13 mouse cellular contexts compared by ENCODE assay signal in genomic region chr9:56882283-56882682, GRCm38 (mm10). TPM values are rescaled to one million over a fixed set of nuclear protein-coding genes. Genes with fewer than 3 reads are reported as not detected.
DNase-seq lines count a peak whose midpoint lies in the region; ATAC-seq and TF ChIP-seq lines count a peak whose summit lies in the region.
"Had no signal": no experiment of that assay in that cellular context is flagged by ENCODE, and none has a peak within 500 bp of the region (broad histone marks: within the 10 kb centered on the region; RNA-seq: fewer than 3 reads in every experiment).

No protein-coding gene starts in this region.

- DNase-seq in heart, postnatal 36 days = no peak
- DNase-seq in lung, postnatal 0 days (ENCODE audit: low spot score) = no peak
- no peak for DNase-seq in stomach, postnatal 0 days (ENCODE audit: low spot score)
- no peak for DNase-seq in T-cell, adult 2 months (ENCODE audit: low spot score)
- DNase-seq: cerebellum, adult 9-11 months; kidney, adult 8-10 months; spleen, adult 18-20 months had no signal

- H3K4me3 ChIP-seq in heart, embryonic 15.5 days = no peak overlapping the region
- H3K4me3 ChIP-seq in lung, embryonic 16.5 days (ENCODE audit: low read length) = no peak overlapping the region
- H3K4me3 ChIP-seq in lung, postnatal 0 days (ENCODE audit: low read depth, low read length) = no peak overlapping the region
- no peak overlapping the region for H3K4me3 ChIP-seq in hindbrain, embryonic 16.5 days (ENCODE audit: low read length)
- H3K4me3 ChIP-seq in stomach, postnatal 0 days (ENCODE audit: low read depth, low read length) = no peak overlapping the region

- peak overlapping the region; percentile 73 for H3K27ac ChIP-seq in heart, embryonic 15.5 days
- peak overlapping the region; percentile 50 for H3K27ac ChIP-seq in lung, embryonic 16.5 days (ENCODE audit: low read length)
- H3K27ac ChIP-seq in lung, postnatal 0 days (ENCODE audit: low read length) = no peak overlapping the region; the same call in 1 of the 2 replicates
- peak overlapping the region; percentile 12; the same call in 1 of the 2 replicates for H3K27ac ChIP-seq in hindbrain, embryonic 16.5 days (ENCODE audit: low read depth, low read length)
- 0 out of 2 replicates have a peak overlapping the region, but pooled peaks have one; percentile 53 for H3K27ac ChIP-seq in stomach, postnatal 0 days (replicated peaks)

- H3K27me3 ChIP-seq in heart, embryonic 15.5 days = no peaks in the 10 kb centered on the region
- H3K27me3 ChIP-seq in lung, embryonic 16.5 days (ENCODE audit: control insufficient read depth, insufficient read depth, low read depth, low read length) = no peaks in the 10 kb centered on the region
- H3K27me3 ChIP-seq in lung, postnatal 0 days (replicated peaks; ENCODE audit: insufficient read depth, low read length) = no peaks in the 10 kb centered on the region
- no peaks in the 10 kb centered on the region for H3K27me3 ChIP-seq in hindbrain, embryonic 16.5 days (replicated peaks; ENCODE audit: control insufficient read depth, insufficient read depth, low read length)
- H3K27me3 ChIP-seq in stomach, postnatal 0 days (ENCODE audit: control insufficient read depth, insufficient read depth, low read length) = no peaks in the 10 kb centered on the region

- no peaks in the 10 kb centered on the region for H3K9me3 ChIP-seq in heart, embryonic 15.5 days (replicated peaks)
- no peaks in the 10 kb centered on the region for H3K9me3 ChIP-seq in lung, embryonic 16.5 days (ENCODE audit: control insufficient read depth, low read length)
- H3K9me3 ChIP-seq in lung, postnatal 0 days (ENCODE audit: low read length) = no peaks in the 10 kb centered on the region
- H3K9me3 ChIP-seq in hindbrain, embryonic 16.5 days (ENCODE audit: control insufficient read depth, low read length) = no peaks in the 10 kb centered on the region
- no peaks in the 10 kb centered on the region for H3K9me3 ChIP-seq in stomach, postnatal 0 days (ENCODE audit: control insufficient read depth, low read length)

- no peak for ATAC-seq in heart, embryonic 15.5 days (replicated peaks; ENCODE audit: insufficient number of reproducible peaks, insufficient read depth, low FRiP score, low read depth)
- ATAC-seq in lung, embryonic 16.5 days (ENCODE audit: low read depth) = no peak
- no peak for ATAC-seq in lung, postnatal 0 days
- ATAC-seq in hindbrain, embryonic 16.5 days = no peak
- ATAC-seq in stomach, postnatal 0 days (ENCODE audit: low FRiP score, low TSS enrichment) = no peak

- no peak overlapping the region for H3K9ac ChIP-seq in heart, embryonic 15.5 days
- no peak overlapping the region for H3K9ac ChIP-seq in lung, embryonic 16.5 days (ENCODE audit: low read length)
- no peak overlapping the region for H3K9ac ChIP-seq in lung, postnatal 0 days (replicated peaks; ENCODE audit: low read depth)
- no peak overlapping the region; the same call in 1 of the 2 replicates for H3K9ac ChIP-seq in hindbrain, embryonic 16.5 days (ENCODE audit: low read depth, low read length)
- H3K9ac ChIP-seq in stomach, postnatal 0 days (ENCODE audit: low read length) = no peak overlapping the region

- TF ChIP-seq EP300 in lung, postnatal 0 days (IDR thresholded peaks at IDR 0.05) = no peak
- TF ChIP-seq EP300 in stomach, postnatal 0 days (optimal IDR thresholded peaks at IDR 0.05) = no peak

- H3K36me3 ChIP-seq in heart, embryonic 15.5 days = peaks cover 32% of the 10 kb centered on the region; the same call in 1 of the 2 replicates
- peaks cover 5% of the 10 kb centered on the region for H3K36me3 ChIP-seq in lung, embryonic 16.5 days (ENCODE audit: control insufficient read depth, insufficient read depth, low read length)
- no peaks in the 10 kb centered on the region for H3K36me3 ChIP-seq in lung, postnatal 0 days (ENCODE audit: insufficient read depth, low read length)
- H3K36me3 ChIP-seq in hindbrain, embryonic 16.5 days (ENCODE audit: control insufficient read depth, insufficient read depth, low read length) = no peaks in the 10 kb centered on the region
- H3K36me3 ChIP-seq in stomach, postnatal 0 days (ENCODE audit: control insufficient read depth, insufficient read depth, low read length) = peaks cover 4% of the 10 kb centered on the region; the same call in 1 of the 2 replicates

- no peak overlapping the region for H3K4me2 ChIP-seq in heart, embryonic 15.5 days
- no peak overlapping the region for H3K4me2 ChIP-seq in lung, embryonic 16.5 days (ENCODE audit: low read depth, low read length)
- no peak overlapping the region for H3K4me2 ChIP-seq in lung, postnatal 0 days (replicated peaks; ENCODE audit: low read depth, low read length)
- no peak overlapping the region for H3K4me2 ChIP-seq in hindbrain, embryonic 16.5 days (ENCODE audit: low read length)
- H3K4me2 ChIP-seq in stomach, postnatal 0 days (replicated peaks; ENCODE audit: low read depth) = no peak overlapping the region
- H3K4me2 ChIP-seq: liver, embryonic 11.5 days had no signal

- H3K4me1 ChIP-seq in heart, embryonic 15.5 days (replicated peaks) = peaks cover 48% of the 10 kb centered on the region
- peaks cover 18% of the 10 kb centered on the region for H3K4me1 ChIP-seq in lung, embryonic 16.5 days (replicated peaks; ENCODE audit: control insufficient read depth, insufficient read depth, low read length)
- 0 out of 2 replicates have a peak, but pooled peaks cover 3% of the 10 kb centered on the region for H3K4me1 ChIP-seq in lung, postnatal 0 days (ENCODE audit: insufficient read depth, low read depth, low read length)
- no peaks in the 10 kb centered on the region; the same call in none of the 2 replicates for H3K4me1 ChIP-seq in hindbrain, embryonic 16.5 days (ENCODE audit: control insufficient read depth, insufficient read depth, low read depth, low read length)
- H3K4me1 ChIP-seq in stomach, postnatal 0 days (replicated peaks; ENCODE audit: control insufficient read depth, insufficient read depth) = no peaks in the 10 kb centered on the region

- intact Hi-C loops in heart, postnatal 36 days (cut with DNase I) = no loop called here

- 53% methylated on average over 4 of the region's 4 CpGs for WGBS in heart, embryonic 15.5 days
- WGBS in lung, embryonic 16.5 days = 59% methylated on average over 4 of the region's 4 CpGs
- 49% methylated on average over 4 of the region's 4 CpGs for whole genome bisulfite sequencing in lung, postnatal 0 days
- WGBS in hindbrain, embryonic 16.5 days = 50% methylated on average over 4 of the region's 4 CpGs
- 58% methylated on average over 4 of the region's 4 CpGs for WGBS in stomach, postnatal 0 days

- TF ChIP-seq CTCF in lung, postnatal 0 days (IDR thresholded peaks at IDR 0.05) = no peak
- no peak for TF ChIP-seq CTCF in stomach, postnatal 0 days (IDR thresholded peaks at IDR 0.05; ENCODE audit: low read depth)

RNA-seq across cellular contexts. Expression of gene Cspg4, which starts 17.4 kb away (rescaled TPM):
- 28.9 and 38.3 TPM in 2 replicates for polyA plus RNA-seq in heart, embryonic 15.5 days (2015; fragmentation: Nextera tagmentation; extraction: Ambion mirVana)
- 10 to 100 TPM; 14.7 to 16.7 TPM for total RNA-seq in heart, postnatal 36 days (2021)
- 23.9 and 26.5 TPM in 2 replicates for polyA plus RNA-seq in lung, embryonic 16.5 days (2015; fragmentation: Nextera tagmentation; extraction: Ambion mirVana)
- polyA plus RNA-seq in lung, postnatal 0 days (2015; fragmentation: Nextera tagmentation; extraction: Ambion mirVana) = 9.1 and 10.4 TPM in 2 replicates
- polyA plus RNA-seq in hindbrain, embryonic 16.5 days (2015; fragmentation: Nextera tagmentation; extraction: Ambion mirVana) = 10.7 and 10.8 TPM in 2 replicates
- 7.8 and 9.0 TPM in 2 replicates for polyA plus RNA-seq in stomach, postnatal 0 days (2015; fragmentation: Nextera tagmentation; extraction: Ambion mirVana)
- total RNA-seq: megakaryocyte progenitor cell, adult 5-6 weeks had no signal

RNA-seq across cellular contexts. Expression of gene Odf3l1, which starts 17.8 kb away (rescaled TPM):
- polyA plus RNA-seq in heart, embryonic 15.5 days (2015; fragmentation: Nextera tagmentation; extraction: Ambion mirVana) = 0.38 and 0.62 TPM in 2 replicates
- total RNA-seq in heart, postnatal 36 days (2021) = not detected
- polyA plus RNA-seq in lung, embryonic 16.5 days (2015; fragmentation: Nextera tagmentation; extraction: Ambion mirVana) = 0.20 and 1.1 TPM in 2 replicates
- 0.30 TPM in 1 of 2 replicates, not detected in the other for polyA plus RNA-seq in lung, postnatal 0 days (2015; fragmentation: Nextera tagmentation; extraction: Ambion mirVana)
- 0.20 TPM in 1 of 2 replicates, not detected in the other for polyA plus RNA-seq in hindbrain, embryonic 16.5 days (2015; fragmentation: Nextera tagmentation; extraction: Ambion mirVana)
- 0.57 and 0.71 TPM in 2 replicates for polyA plus RNA-seq in stomach, postnatal 0 days (2015; fragmentation: Nextera tagmentation; extraction: Ambion mirVana)
- total RNA-seq: layer of hippocampus, postnatal 25 days; megakaryocyte progenitor cell, adult 5-6 weeks had no signal
- polyA plus RNA-seq: liver, embryonic 11.5 days had no signal

RNA-seq across cellular contexts. Expression of gene Snx33, which starts 45.9 kb away (rescaled TPM):
- polyA plus RNA-seq in heart, embryonic 15.5 days (2015; fragmentation: Nextera tagmentation; extraction: Ambion mirVana) = 7.0 and 9.5 TPM in 2 replicates
- 10 to 100 TPM; 10.0 to 11.1 TPM for total RNA-seq in heart, postnatal 36 days (2021)
- 11.8 and 12.2 TPM in 2 replicates for polyA plus RNA-seq in lung, embryonic 16.5 days (2015; fragmentation: Nextera tagmentation; extraction: Ambion mirVana)
- 8.7 and 8.9 TPM in 2 replicates for polyA plus RNA-seq in lung, postnatal 0 days (2015; fragmentation: Nextera tagmentation; extraction: Ambion mirVana)
- polyA plus RNA-seq in hindbrain, embryonic 16.5 days (2015; fragmentation: Nextera tagmentation; extraction: Ambion mirVana) = 3.0 and 3.8 TPM in 2 replicates
- 5.5 and 6.4 TPM in 2 replicates for polyA plus RNA-seq in stomach, postnatal 0 days (2015; fragmentation: Nextera tagmentation; extraction: Ambion mirVana)

RNA-seq across cellular contexts. Expression of gene Imp3, which starts 55.0 kb away (rescaled TPM):
- polyA plus RNA-seq in heart, embryonic 15.5 days (2015; fragmentation: Nextera tagmentation; extraction: Ambion mirVana) = 61.4 and 63.4 TPM in 2 replicates
- 10 to 100 TPM; 55.1 to 60.7 TPM for total RNA-seq in heart, postnatal 36 days (2021)
- polyA plus RNA-seq in lung, embryonic 16.5 days (2015; fragmentation: Nextera tagmentation; extraction: Ambion mirVana) = 73.3 and 80.2 TPM in 2 replicates
- polyA plus RNA-seq in lung, postnatal 0 days (2015; fragmentation: Nextera tagmentation; extraction: Ambion mirVana) = 84.7 and 87.7 TPM in 2 replicates
- polyA plus RNA-seq in hindbrain, embryonic 16.5 days (2015; fragmentation: Nextera tagmentation; extraction: Ambion mirVana) = 66.8 and 66.9 TPM in 2 replicates
- 75.3 and 83.8 TPM in 2 replicates for polyA plus RNA-seq in stomach, postnatal 0 days (2015; fragmentation: Nextera tagmentation; extraction: Ambion mirVana)
